Mouse (Mus musculus) kidney, postnatal 14 days (tissue): ENCODE data around the gene Gm10778.

Experiments
- DNase-seq: peaks from one replicate; pipeline ENCODE4 v3.0.0; 2022; ENCODE audit warnings: mixed read lengths

Gm10778 gene

DNA sequence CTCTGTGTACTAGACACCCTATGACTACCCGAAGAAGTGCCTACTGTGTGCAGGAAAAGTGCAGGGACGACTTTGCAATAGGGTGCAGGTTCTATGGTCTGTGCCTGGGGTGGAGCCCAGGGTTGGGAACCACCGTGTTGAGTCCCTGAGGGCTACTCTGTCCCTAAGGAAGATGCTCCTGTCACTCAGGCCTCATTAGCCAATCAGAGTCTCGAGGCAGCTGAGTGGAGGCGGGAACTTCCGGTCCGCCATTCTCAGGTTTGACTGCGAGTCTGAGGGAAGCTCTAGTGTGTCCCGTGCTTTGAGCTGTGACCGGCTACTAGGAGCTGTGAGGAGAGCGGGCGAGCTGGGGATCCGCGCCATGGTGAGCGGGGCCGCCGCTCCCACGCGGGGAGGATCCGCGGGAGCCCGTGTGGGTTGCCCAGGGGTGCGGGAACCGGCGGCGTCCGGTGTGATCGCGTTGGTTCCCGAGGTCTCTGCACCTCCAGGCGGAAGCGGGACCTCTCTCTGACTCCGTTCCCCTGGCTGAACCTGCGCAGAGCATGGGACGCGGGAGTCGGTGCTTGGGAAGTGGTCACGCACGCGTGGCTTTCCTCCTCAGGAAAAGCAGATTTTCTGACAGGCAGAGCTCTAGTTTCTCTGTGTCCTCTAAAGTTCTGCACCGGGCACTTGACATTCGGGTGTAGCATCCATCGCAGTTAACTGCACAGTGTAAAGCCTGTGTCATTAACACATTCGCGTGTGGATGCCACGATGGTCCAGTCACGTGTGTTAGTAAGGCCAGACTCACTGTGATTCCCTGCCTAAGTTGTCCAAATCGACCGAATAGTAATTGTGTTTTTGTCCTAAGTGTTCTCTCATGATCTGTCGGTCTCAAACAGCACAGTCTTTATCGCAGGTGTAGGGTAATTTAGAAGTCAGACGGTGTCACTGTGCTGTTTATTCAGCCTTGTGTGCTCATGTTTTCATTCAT, at the start of gene Gm10778:
Gm10778 (plus strand) TSS at position 257 of the 973 bp plus-strand sequence.
- peak; percentile 90 for DNase-seq

DNA sequence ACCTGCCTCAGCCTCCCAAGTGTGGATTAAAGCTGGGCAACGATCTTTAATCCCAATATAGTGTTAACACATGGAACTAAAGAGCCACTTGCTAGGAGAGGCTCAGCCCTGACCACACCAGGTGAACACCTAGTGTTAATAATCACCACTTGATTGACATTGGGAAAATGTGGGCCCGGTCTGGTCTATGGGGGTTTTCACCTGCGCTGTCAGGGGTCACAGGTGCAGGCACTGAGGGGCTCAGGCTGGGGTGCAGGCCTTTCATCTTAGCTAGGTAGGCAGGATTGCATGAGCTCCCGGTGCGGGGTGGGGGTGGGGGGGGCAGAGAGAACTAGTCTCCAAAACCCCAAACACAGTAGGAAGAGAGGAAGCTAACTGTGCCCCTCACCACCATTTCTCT, 49.2 kb upstream of the Gm10778 start:
- no peak for DNase-seq

DNA sequence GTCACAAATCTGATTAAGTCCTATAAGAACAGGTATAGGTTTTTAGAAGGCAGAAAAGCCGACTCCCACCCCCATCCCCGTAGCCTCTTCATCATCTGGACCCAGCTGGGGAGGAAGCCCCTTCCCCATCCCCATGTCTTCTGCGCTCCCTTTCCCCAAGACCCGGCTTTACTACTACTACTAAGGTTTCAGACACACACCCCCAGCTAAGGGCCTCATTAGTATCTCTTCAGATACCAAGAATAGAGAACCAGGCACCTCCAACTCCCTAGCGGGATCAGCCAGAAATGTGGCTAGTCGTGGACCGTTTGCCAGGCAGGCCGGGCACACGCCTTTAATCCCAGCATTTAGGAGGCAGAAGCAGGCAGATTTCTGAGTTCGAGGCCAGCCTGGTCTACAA, 48.8 kb upstream of the Gm10778 start:
- no peak for DNase-seq

DNA sequence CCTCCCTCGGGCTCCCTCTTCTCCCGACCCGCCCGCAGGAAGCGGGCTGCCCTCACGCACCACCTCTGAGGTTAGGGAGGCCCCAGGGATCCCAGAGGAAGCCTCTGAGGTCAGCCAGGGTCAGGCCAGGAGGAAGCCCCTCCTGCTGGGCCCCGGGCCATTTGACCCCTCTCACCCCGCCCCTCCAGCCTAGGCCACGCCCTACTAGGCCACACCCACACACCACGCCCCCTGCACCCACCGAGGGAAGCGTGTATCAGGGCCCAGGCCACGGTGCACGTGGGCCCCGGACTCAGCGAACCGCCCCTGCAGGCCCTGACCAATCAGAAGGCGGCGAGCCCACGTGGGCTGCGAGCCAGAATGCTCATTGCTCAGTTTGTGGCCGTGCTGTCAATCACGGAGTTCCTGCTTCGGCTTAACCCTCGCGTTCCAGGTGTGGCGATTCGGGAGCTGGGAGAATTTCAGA, 48.1 kb upstream of the Gm10778 start, which contains the start of gene Tle6:
Tle6 (minus strand) TSS at position 336 of the 466 bp plus-strand sequence.
- peak; percentile 96 for DNase-seq

DNA sequence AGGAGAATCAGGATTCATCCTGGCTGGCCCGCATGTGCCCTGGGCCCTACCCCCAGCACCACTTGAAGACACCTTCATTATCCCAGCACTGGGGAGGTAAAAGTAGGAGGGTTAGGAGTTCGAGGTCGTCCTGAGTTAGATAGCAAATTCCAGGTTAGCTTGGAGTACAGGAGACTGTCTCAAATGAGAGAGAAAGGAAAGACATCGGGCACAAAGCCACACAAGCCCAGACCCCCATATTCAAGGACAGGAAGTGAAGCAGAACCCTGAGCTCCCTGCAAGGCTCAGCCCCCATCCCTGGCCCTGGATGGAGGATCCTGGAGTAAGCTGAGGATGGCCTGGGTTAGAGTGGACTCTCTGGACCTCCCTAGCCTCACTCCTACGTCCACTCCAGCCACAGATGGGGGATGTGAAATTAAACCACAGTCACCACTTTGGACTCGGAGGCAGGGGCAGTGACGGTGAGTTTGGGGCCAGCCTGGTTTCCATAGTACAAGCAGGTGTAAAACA, 47.4 kb upstream of the Gm10778 start:
- DNase-seq = no peak

DNA sequence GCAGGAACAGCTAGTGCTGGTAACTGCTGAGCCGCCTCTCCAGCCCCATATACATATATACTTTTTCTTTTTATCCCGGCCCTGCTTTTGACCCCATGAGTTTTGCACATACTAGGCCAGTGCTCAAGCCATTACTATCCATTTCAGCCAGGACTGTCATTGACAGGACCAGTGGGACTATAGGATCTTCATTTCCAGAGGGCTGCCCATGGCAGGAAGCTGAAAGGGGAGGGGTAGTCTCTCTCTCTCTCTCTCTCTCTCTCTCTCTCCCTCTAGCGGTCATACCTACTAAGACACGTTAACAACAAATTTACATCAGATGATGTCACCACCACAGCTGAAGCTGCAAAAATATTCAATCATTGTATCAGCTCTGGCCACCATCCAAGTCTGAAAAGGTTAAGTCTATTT, 46.1 kb upstream of the Gm10778 start:
- DNase-seq = peak; percentile 44

DNA sequence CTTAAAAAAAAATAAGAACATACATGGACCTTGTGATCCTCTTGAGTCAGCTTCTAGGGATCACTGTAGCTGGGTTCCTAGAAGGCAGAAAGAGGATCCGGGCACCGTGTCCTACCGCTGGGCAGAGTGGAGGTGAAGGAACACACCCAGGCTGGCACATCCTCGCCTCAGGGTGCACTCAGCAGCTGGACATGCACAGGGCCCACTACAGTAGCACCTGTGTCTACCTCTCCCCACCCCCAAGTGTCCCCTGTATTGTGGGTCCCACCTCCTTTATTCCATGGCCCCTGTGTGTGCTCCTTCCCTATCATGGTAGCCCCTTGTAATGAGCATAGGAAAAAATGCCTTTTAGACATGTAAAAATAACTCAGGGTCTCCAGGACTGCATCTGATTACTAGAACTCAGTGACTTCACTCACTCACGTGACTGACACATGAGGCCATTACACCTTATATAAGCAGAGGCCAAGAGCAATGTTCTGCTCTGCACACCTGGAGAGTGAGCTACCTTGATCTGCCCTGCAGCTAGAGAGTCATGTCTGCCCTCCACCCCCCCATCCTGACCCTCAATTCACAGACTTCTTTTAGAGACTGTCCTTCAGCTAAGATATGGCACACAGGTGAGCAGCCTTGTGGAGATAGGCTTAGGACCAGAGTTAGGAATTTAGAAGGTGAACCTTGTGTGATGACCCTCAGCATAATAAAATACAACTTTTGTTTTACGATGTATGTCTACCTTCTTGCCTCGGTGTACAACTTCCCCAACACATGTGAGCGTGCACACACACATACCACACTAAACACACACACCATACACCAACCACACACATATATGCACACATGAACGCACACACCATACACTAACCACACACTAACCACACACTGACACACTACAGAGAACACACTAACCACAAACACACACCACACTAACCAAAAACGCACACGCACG, 44.6 kb upstream of the Gm10778 start:
- DNase-seq = no peak

DNA sequence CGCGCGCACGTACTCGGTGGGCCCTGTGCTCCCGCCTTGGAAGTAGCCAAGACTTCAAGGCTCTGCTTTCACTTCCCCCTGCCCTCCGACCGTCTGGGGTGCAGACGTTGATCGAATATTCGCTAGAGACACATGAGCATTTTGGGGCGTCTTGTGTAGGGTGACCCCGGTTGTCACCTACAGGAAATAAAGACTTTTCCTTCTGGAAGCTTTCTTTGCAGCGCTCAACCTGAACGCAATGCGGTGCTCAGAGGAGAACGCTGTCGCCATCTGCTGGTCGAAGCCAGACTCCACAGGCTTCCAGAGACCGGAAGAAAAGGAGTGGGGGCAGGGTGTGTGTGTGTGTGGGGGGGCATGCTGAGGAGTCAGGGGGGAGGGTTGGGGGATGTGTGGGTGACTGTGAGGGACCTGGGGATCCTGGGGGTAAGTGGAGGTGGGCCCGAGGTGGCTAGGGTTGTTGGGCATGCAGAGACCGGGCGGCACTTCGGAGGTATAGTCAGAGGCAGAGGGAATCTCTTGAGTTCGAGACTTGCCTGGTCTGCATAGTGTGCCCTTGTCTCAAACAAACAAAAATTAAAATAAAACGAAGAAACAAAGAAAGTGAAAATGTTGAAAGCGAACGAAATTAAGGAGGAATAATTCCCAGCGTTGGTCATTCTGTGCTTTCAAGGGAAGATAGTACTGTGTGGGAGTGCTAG, 43.7 kb upstream of the Gm10778 start:
- peak; percentile 90 for DNase-seq

DNA sequence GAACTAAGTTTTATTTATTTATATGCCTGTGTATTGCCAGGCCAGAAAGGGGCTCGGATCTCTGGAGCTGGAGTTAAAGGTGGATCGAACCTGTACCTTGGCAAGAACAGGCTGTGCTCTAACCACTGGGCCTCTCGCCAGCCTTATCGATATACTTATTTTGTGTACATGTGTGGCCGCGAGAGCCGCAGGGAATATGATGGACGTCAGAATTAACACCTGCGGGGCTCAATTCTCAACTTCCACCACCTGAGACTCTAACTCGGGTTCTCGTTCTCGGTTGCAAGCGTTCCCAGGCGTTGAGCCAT, 43.2 kb upstream of the Gm10778 start:
- no peak for DNase-seq

DNA sequence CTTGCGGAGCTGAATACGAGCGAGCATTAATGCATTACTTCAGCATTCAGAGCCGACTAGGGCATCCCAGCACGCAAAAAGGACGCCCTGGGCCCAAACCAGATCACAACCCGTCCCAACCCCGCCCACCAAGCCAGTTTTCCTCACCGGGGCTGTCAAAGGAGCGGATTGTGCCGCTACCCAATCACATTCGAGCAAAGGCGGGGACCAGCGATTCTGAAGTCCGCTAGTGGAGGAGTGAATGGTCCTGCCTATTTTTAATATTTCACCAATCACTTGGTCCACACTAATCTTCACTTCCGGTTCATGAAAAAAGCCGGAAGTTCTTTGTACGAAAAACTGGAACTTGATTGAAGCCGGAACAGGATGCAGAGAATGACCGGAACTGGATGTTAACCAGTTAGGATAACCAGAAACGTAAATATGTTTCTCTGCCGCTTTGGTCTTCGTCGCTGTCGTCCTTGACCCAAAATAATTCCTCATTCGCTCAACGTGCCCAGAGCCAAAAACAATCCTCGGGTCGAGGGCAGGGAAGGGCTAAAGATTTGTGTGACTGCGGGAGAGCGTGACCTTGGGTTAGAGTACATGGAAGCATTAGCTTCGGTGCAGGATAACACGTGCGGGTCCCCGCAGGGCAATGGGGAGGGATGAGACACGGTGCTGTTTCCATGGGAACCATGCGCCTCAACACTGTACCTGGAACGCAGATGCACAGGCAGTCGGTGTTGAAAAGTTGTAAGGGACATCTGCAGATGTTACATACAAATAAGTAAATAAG, 42.7 kb upstream of the Gm10778 start, which contains the start of gene BC025920:
BC025920 (plus strand) TSS at position 297 of the 778 bp plus-strand sequence.
- DNase-seq = peak; percentile 97

DNA sequence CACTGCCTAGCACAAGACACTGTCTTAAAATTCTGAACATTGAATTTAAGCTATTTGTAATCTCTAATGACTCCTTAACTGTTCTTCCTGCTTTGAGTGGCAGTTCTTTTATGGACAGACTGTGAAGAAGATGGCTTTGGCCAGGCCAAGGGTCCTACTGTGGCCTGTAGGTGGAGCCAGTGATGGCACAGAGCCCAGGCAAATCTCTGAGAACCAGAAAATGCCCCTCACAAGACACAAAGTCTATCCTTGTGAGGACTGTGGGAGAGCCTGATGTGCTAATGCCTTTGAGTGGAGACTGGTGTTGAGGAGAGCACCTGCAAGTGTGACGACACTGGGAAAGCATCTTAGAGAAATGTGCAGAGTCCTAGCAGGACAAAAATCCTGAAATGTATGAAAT, 40.6 kb upstream of the Gm10778 start:
- DNase-seq = no peak

DNA sequence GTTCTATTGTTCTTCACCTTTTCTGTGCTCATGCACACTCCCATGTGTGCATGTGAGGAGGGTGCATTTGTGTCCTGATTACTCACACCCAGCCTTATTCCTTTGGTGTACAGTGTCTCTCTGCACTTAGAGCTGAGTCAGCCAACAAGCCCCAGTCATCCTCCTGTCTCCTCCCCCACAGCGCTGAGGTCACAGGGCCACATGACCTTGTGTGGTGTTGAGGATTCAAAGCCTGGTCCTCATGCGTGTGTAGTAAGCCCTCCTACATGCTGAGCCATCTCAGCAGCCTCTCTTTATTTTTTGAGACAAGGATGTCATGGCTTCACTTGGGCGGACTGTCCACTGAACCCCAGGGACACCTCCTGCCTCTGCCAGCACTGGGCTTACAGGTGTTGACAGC, 36.1 kb upstream of the Gm10778 start:
- DNase-seq = no peak

DNA sequence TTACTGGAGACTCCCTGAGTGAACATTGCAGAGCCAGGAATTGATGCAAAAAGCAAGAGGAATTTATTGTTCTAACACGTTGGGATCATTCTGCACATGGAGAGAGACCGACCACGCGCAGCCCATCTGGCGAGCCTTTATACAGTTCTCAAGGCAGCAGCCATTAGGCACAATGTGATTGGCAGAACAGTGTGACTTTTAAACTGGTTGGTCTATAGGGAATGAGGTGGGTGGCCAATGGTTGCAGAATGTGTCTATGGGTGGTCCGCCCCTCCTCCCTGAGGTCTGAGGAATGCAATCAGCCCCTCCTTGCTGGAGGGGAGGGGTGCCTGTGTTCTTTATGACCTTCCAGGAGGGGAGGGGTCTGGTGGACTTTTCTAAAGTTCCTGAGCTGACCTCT, 33.4 kb upstream of the Gm10778 start:
- no peak for DNase-seq

DNA sequence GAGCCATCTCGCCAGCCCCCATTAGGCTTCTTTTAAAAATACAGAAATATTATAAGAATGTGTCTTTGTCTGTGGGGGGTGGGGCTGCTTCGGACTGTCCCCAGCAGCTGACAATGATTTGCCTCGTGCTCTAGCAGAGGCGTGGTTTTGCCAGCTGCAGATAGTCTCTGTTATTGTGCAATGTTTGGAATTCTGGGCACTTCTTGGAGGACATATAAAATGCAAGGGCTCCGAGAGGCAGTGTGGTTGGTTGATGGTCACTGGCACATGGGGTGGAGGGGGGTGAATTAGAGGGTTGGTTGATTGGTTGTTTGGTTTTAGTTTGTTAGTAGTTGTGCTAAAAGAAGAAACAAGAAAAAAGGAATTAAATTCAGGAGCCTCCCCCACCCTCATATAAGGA, 28.9 kb upstream of the Gm10778 start:
- no peak for DNase-seq

DNA sequence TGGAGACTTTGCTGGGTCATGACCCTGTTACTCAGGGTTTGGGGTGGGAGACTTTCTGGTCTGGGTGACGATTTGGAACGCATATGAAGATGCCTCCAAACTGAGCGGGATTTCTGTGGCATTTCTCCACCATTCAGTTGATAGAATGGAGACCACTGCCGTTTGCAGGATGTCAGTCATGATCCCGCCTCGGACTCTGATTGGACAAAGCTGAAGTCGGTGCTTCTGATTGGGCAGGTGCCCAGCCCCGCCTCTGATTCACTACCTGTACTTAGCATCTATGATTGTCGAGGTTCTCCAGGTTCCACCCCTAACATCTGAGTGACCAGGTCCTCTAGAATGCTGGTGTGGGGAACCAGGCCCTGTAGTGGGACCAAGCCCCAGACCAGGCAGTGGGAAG, 28.1 kb upstream of the Gm10778 start:
- DNase-seq = no peak

DNA sequence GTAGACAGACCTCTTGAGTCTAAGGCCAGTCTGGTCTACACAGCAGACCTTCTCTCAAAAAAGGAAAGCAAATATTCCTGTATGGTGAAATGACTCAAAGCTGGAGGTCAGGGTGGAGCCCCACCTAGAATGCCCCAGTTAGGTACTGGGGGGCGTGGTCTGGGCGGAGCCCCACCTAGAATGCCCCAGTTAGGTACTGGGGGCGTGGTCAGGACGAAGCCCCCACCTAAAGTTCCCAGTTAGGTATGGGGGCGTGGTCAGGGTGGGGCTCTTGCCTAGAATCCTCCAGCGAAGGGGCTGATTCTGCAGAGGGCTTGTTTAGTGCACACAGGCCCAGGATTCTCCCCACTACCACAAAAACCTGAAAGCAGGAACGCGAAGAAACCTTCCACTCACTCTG, 25.4 kb upstream of the Gm10778 start:
- DNase-seq = no peak

DNA sequence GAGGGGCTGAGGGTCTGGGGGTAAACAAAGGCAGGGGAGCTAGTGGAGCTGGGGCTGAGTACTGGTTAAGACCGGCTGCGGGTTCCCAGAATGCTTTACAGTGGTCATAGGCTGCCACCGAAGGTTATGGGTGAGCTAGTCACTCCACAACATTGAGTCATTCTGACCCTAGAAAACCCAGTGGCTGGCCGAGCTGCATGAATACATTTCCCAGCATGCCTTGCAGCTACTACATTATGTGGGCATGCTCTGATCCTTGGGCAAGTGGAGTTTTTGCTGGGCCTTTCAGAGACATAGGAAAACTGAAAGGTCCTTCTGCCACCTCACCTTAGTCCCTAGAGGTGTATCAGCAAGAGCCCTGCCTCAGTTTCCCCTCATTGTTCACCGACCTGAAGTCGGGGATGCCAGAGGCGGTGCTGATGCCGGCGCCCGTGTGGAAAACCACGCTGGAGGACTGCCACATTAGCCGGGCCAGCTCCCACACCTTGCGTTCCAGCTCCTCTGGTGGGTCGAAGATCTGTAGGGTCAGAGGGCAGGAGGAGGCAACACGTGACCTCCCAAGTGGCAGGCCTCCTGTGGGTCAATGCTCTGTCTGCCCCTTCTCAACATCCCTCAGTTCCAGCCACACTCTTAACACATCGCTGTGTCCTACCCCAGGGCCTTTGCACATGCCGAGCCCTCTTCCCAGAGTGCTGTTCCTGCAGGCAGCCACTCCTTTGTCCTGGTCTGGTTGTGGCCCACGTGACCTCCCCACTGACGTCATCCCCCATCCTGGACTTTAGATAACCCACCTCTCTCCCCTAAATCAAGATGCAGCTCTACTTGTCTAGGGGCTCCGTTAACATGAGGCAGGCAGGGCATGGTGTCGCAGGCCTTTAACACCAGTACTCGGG, 22.5 kb upstream of the Gm10778 start:
- no peak for DNase-seq

DNA sequence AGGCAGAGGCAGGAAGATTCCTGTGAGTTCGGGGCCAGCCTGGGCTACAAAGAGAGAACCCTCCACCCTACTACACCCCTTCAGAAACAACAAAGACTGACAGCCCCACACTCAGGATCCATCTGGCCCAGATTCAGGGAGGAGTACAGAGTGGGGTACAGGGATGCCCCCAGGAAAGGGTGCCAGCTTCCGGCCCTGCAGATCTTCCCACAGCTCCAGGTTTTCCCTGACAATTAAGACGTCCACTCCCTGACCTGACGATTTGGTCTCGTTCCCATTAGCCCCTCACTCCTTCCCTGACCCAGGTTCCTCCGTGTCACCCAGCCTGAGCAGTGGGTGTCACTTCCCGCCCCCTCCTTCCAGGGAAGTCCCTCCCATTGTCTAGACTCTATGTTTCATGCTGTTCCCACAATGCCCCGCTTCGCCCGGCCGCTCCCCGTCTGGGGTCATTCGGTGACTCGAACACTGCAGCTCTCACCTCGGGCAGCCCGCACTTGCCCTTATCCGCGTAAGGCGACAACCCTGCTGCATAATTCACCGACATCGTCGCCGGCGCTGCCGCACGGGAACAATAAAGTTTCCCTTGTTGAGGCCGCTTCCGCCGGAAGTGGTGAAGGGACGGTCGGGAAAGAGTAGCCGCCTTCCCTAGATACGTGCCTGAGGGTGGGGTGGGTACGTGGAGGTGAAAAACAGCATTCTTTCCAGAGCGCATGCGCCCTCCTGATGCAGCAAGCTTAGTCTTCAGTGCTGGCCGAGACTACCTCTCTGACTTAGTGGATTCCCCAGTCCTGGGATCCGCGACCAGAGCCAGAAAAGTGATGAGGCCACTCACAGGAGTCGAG, 21.6 kb upstream of the Gm10778 start, which contains the start of gene Sirt6:
Sirt6 (minus strand) TSS at position 804 of the 842 bp plus-strand sequence.
- DNase-seq = peak; percentile 95

DNA sequence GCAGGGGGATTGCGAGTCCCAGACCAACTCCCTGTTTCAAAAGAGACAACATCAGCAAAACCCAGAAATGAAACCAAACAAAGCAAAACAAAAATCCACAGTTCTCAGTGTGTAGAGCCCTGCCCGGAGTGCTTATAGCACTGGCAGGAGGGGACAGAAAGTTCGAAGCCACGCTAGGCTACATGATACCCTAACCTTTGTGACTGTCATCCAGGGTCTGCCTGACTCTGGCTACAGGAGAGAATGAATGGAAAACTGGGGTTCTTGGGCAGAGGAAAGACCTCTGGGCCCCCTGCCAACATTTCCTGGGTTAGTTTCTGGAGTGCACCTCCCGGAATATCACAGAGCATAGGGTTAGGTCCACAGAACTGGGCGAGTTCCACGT, 21.0 kb upstream of the Gm10778 start:
- no peak for DNase-seq

DNA sequence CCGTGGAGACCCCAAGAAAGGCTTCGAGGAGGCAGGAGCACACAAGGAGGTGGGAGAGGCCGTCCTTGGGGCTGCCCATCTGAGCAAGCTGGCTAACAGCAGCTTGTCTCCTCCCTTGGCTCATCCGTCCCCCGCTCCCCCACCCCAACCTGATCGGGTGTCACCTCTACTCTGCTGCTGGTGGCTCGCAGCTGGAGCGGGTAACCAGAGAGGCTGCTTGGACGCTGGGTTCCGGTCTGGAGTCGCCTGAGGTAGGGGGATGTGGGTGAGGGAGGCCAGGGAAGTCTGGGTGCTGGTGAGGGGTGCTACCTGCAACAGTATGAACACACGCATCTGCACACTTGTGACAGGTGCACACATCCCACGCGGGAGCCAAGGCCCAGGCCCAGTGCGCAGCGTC, 20.5 kb upstream of the Gm10778 start, which contains the start of gene Ankrd24:
Ankrd24 (plus strand) TSS at position 151 of the 400 bp plus-strand sequence.
- DNase-seq = no peak
